Mouse (Mus musculus): ENCODE results near the gene Cacng8.
"Not testable (repeated sequence)": the region's sequence is repeated elsewhere in the genome, so short reads cannot be mapped to it uniquely, and the experiment has no call there.

Cacng8 gene

GRCm38 (mm10) chr7:3387761-3388160 is 2.7 kb upstream of the Cacng8 start:
- DNase-seq (ENCODE audit: low read depth): no peak

- peak; percentile 43 for DNase-seq (ENCODE audit: low read depth)
These were observed 1.6 kb upstream of the Cacng8 start for GRCm38 (mm10) chr7:3388885-3389284.

- peak; percentile 75 for DNase-seq (ENCODE audit: low read depth)
These were observed 755 bp upstream of the Cacng8 start for GRCm38 (mm10) chr7:3389444-3390412.

GRCm38 (mm10) chr7:3391081-3391451 is 583 bp downstream of the Cacng8 start:
- DNase-seq (ENCODE audit: low read depth): no peak

GRCm38 (mm10) chr7:3391809-3392208 is 1.3 kb downstream of the Cacng8 start:
- no peak for DNase-seq (ENCODE audit: low read depth)

- DNase-seq (ENCODE audit: low read depth): no peak
These were observed 6.9 kb downstream of the Cacng8 start for GRCm38 (mm10) chr7:3397355-3397754.

- no peak for DNase-seq (ENCODE audit: low read depth)
These were observed 7.3 kb downstream of the Cacng8 start for GRCm38 (mm10) chr7:3397797-3398196.

GRCm38 (mm10) chr7:3398363-3398762 is 7.9 kb downstream of the Cacng8 start:
- not testable (repeated sequence) for DNase-seq (ENCODE audit: low read depth)

- DNase-seq (ENCODE audit: low read depth): no peak
These were observed 9.5 kb downstream of the Cacng8 start for GRCm38 (mm10) chr7:3399937-3400336.

- DNase-seq (ENCODE audit: low read depth): peak; percentile 79
These were observed 19.4 kb downstream of the Cacng8 start for GRCm38 (mm10) chr7:3409729-3410520.

GRCm38 (mm10) chr7:3411160-3411941 is 20.9 kb downstream of the Cacng8 start:
- DNase-seq (ENCODE audit: low read depth): peak; percentile 97

- DNase-seq (ENCODE audit: low read depth): peak; percentile 68
These were observed 21.6 kb downstream of the Cacng8 start for GRCm38 (mm10) chr7:3412036-3412435.

GRCm38 (mm10) chr7:3414888-3415287 is 24.4 kb downstream of the Cacng8 start:
- DNase-seq (ENCODE audit: low read depth): no peak

- no peak for DNase-seq (ENCODE audit: low read depth)
These were observed 24.9 kb downstream of the Cacng8 start for GRCm38 (mm10) chr7:3415378-3415777.

- DNase-seq (ENCODE audit: low read depth): no peak
These were observed 29.5 kb downstream of the Cacng8 start for GRCm38 (mm10) chr7:3419941-3420340.

GRCm38 (mm10) chr7:3420466-3420865 is 30.0 kb downstream of the Cacng8 start:
- DNase-seq (ENCODE audit: low read depth): no peak

- DNase-seq (ENCODE audit: low read depth): no peak
These were observed 30.8 kb downstream of the Cacng8 start for GRCm38 (mm10) chr7:3421297-3421696.

GRCm38 (mm10) chr7:3422051-3422450 is 31.6 kb downstream of the Cacng8 start:
- no peak for DNase-seq (ENCODE audit: low read depth)

- no peak for DNase-seq (ENCODE audit: low read depth)
These were observed 32.9 kb downstream of the Cacng8 start for GRCm38 (mm10) chr7:3423430-3423829.

- DNase-seq (ENCODE audit: low read depth): no peak
These were observed 33.4 kb downstream of the Cacng8 start, which contains the start of gene Cacng6 for GRCm38 (mm10) chr7:3423895-3424294. Gene Cacng6 (plus strand): TSS chr7:3424195.

- DNase-seq (ENCODE audit: low read depth): no peak
These were observed 34.7 kb downstream of the Cacng8 start for GRCm38 (mm10) chr7:3425141-3425540.

- DNase-seq (ENCODE audit: low read depth): no peak
These were observed 39.7 kb downstream of the Cacng8 start for GRCm38 (mm10) chr7:3430161-3430560.

All from 416B (cell line).